Mouse (Mus musculus): ENCODE data around the gene Tmem223.
A peak's percentile ranks its signal among the peaks of the same experiment; 100 is the strongest.

The Tmem223 gene

DNA sequence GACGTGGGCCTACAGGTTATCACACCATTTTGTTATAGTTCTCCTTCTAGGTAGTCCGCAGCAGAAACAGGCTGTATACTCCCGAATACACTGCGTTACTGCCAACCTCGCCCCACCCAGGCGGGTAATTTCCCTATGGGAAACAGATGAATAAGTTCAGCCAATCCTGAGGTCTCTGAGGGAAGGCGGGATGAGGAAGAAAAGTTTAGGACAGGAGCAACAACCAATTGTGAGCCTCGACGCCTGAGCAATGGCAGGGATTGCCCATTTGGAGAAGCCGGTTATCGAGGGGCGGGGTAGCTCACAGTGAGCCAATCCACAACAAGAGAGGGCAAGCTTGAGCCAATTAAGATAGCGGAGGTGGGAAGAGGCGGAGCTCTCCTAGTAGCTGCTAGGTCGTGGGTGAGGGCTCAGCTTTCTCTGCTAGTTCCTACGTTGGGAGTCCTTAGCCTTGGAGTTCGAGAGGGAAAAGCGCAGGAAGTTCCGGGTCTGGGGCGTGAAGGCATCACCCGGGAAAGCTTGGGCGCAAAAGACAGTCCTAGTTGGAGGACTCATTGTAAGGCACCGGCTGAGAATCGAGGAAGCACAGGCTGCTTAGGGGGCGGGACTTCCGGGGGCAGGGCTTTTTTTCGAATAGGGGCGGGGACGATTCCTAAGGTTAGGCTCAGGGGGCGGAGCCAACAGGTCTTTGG, 31.5 kb downstream of the Tmem223 start, which contains the start of gene Zbtb3:
Gene Zbtb3 (plus strand): TSS at position 426 of the 692 bp plus-strand sequence.
- DNase-seq (ENCODE audit: low read depth in 2 of 2, low spot score in 2 of 2) = peak; percentile 85 to 91

DNA sequence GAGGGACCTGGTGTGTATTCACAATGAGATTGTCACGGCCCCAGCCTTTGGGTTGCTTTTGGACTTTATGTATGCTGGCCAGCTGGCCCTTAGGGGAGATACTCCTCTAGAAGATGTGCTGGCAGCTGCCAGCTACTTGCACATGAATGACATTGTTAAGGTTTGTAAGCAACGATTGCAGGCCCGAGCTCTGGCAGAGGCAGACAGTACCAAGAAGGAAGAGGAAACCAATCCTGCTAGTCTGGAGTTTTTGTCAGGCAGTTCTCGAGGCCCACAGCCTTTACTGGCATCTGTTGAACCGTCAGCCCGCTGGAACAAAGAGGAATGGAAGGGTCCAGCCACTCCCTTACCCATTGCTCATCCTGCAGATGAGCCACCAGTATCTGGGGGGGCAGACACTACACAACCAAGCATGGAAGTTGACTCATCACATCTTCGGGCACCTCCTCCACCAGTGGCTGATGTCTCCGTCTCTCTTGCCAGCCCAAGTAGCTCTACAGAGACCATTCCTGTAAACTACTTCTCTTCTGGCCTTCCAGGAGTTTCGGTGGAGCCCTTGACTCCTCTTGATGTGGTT, 32.5 kb downstream of the Tmem223 start:
- no peak for DNase-seq (ENCODE audit: low read depth in 2 of 2, low spot score in 2 of 2)

DNA sequence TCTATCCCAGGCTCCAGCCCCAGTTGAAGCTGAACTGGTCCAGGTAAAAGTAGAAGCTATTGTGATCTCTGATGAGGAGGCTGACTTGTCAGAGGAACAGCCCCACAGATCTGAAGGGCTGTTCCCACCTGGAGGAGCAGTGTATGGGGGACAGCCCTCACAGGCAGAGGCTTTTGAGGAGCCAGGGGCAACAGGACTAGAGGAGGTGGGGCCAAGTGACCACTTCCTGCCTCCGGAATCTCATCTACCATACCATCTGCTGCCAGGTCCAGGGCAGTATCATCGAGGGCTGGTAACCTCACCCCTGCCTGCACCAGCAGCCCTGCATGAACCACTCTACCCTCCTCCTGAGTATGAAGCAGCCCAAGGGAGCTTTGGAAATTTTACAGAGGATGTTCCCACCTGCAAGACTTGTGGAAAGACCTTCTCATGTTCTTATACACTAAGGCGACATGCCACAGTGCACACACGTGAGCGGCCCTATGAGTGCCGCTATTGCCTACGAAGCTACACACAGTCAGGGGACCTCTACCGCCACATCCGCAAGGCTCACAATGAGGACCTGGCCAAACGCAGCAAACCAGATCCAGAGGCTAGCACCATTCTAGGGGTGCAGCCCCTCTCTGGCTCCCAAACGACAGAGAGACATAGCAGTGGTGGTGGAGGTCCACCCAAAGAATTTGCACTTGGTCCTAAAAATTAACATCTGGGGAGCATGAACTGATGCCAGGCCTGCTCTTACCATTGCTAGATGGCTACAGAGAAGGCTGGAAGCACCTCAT, 33.3 kb downstream of the Tmem223 start:
- DNase-seq (ENCODE audit: low read depth in 2 of 2, low spot score in 2 of 2) = no peak

DNA sequence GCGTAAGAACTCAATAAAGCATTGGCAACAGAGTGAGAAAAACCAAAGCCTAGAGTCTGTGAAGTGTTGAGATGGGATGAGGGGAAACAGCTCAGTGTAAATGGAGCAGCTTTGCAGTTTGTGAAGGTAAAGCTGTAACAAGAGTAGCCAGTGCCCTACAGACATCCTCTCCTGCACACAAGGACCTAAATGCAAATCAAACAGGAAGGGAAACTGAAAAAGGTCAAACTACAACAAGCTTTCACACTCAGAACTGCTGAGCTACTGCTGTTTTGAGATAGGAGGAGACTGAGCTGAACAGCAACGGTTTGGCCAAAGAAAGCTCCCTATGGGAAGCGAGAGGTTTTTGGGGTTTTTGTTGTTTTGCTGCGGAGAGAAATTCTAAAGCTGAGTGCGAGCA, 36.0 kb downstream of the Tmem223 start:
- DNase-seq (ENCODE audit: low read depth in 2 of 2, low spot score in 2 of 2) = no peak

DNA sequence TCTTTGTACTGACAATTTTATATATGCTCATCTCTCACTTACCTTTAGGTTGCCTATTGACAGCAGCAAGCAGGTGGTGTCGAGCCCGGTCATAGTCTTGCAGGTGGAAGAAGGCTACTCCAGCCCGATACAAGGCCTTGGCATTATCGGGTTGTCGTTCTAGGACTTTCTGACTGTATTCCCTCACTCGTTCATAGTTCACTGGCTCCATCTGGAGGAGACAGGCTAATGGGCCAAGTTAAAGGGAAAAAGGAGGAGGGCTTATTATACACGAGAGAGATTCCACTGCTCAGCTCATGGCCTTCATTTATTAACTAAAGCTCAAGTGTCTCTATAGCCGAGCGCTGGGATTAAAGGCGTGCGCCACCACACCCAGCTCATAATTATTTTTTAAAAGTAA, 45.0 kb downstream of the Tmem223 start:
- DNase-seq (ENCODE audit: low read depth in 2 of 2, low spot score in 2 of 2) = no peak

DNA sequence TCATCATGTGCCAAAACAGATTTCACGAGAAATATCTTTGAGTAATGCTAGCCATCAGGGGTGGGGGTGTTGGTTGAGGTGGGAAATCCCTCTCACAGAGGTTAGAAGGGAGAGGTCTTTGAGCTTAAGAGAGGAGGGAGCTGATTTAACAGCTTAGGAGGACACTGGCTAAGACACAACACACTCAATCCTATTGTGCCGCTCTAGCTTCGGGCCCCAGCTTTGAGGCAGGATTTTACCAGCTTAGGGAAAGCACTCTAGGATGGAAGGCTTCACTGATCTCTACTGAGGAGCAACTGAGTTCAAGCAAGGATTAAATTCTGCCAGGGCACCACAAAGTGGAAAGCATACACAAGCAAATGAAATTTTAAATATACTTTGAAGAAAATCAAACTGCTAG, 46.2 kb downstream of the Tmem223 start:
- DNase-seq (ENCODE audit: low read depth in 2 of 2, low spot score in 2 of 2) = no peak

DNA sequence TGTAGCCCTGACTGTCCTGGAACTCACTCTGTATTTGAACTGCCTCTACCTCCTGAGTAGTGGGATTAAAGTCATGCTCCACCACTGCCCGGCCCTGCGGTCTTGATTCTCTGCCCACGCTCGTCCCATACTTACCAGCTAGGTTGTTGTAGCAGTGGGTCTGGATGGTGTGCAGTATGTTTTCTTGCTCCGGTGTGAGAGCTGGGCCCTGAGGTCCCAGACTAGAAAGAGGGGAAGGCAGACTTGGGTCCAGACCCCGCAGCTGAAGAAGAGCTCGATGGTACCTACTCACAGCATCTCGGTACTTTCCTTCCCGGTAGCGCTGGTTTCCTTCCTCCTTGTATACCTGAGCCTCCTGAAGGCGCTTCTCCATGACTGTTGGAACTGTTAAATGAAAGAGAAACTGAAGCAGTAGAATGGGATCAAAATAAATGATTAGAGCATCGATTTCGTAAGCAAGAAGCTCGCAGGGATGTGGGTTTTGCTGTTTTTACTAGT, 47.6 kb downstream of the Tmem223 start:
- DNase-seq (ENCODE audit: low read depth in 2 of 2, low spot score in 2 of 2) = no peak

DNA sequence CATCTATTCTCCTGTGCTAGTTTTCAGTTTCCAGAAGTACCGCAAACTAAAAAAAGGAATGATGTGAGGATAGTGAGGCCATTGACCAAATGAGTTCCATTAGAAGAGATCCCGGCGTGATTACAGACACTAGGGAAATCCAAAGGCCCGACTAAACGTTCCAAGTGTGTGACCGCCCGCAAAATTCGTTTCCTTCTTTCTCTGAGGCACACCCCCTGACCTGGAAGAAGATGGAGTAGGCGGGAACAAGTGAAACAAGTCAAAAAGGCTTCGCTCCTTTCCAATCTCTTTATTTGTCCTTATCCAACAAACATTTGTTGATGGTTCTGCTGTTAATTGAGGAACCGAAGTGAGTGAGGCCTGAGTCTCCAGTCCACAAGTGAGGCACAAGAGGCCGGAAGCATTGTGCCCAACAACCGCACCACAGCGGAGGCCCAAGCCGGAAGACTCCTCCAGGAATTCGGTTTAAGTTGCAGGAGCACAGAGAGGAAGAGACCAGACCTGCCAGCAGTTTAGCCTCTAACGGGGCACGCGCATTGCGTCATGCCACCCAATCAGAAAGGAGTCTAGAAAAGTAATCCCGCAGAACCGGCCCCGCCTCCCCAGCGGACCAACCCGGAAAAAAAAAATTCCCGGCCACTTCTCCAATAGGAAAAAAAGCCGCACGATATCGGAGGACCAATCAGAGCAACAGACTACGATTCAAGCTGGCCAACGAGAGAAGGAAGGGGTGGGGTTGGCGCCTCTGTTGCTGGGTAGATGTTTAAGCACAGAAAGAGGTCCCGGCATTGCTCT, 48.2 kb downstream of the Tmem223 start, which contains the start of gene Ttc9c:
Gene Ttc9c (minus strand): TSS at position 533 of the 795 bp plus-strand sequence.
- no peak for DNase-seq (ENCODE audit: low read depth in 2 of 2, low spot score in 2 of 2)

DNA sequence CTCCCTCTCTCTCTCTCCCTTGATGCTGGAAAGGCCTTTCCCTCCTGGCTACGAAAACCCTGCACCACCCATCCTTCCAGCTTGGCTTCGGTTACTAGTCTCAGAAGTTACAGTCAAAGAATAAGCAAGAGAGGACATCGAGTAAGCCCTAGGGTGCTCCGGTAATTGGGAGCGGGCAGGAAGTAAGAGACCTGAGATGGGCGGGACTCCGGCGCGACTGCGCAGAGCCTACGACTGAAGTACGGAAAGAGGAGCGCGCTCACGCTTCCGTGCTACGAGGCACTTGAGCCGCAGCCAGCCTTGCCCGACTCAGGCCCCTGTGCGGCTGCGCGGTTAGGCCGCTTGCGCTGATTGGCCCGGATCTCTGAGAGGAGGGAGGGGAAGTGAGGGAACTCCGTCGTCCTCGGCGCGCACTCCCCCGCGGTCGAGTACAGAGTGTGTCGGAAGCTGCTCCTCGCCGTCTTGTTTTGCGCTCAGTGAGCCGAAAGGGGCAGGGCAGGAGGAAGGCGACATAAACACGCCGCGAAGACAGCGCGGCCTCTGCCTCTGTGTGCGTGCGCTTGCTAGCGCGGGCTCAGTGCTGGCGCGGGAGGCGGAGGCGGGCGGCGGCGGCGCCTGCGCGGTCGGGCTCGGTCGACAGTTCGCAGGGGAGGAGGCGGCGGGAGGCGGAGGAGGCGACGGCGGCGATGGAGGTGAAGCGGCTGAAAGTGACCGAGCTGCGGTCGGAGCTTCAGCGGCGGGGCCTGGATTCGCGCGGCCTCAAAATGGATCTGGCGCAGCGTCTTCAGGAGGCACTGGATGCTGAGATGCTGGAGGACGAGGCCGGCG, 49.0 kb downstream of the Tmem223 start, which contains the start of gene Hnrnpul2:
Gene Hnrnpul2 (plus strand): TSS at position 415 of the 828 bp plus-strand sequence.
- peak; percentile 97 to 98 for DNase-seq (ENCODE audit: low read depth in 2 of 2, low spot score in 2 of 2)

DNA sequence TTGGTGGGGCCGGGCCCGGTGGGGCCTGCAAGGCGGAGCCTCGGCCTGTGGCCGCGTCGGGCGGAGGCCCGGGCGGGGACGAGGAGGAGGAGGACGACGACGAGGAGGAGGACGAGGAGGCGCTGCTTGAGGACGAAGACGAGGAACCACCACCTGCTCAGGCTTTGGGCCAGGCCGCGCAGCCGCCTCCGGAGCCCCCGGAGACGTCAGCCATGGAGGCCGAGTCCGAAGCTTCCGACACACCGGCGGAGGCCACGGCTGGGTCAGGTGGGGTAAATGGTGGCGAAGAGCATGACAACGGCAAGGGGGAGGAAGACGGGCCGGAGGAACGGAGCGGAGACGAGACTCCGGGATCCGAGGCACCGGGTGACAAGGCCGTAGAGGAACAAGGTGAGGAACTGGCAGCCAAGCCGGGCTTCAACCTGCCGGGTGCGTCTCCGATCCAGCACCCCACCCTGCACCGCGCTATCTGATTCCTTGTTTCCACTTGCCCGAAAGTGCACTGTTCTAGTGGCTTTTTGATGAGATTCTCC, 49.7 kb downstream of the Tmem223 start:
- DNase-seq (ENCODE audit: low read depth in 2 of 2, low spot score in 2 of 2) = no peak

DNA sequence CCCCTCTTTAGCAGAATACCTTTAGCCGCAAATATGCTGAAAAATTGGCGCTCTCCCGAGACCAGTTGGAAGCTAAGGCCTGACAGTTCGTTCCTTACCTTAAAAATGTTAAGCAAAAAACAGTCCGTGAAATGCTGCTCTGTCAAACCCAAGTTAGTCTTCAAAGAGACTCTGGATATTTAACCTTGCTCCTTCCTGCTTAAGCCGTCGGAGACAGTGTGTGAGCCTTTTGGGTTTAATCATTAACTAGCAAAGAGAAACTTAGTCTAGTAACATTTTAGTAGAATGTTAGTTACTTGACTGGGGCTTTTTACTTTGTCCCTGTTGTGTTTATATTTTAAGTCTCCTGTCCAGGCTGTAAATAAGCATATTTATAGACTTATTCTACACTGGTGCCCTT, 50.4 kb downstream of the Tmem223 start:
- no peak for DNase-seq (ENCODE audit: low read depth in 2 of 2, low spot score in 2 of 2)

Measured in CD8-positive naive resting alpha-beta T cell, adult 2 months (primary cell).